Mouse (Mus musculus): Measurements from ENCODE around the gene Ncor2. TPM values are rescaled to one million over a fixed set of nuclear protein-coding genes. Genes with fewer than 3 reads are reported as not detected.
A peak's percentile ranks its signal among the peaks of the same experiment; 100 is the strongest.

The Ncor2 gene
- total and polyA plus RNA-seq, 2 experiments = 7.1 to 15.0 TPM

- TF ChIP-seq CTCF (IDR thresholded peaks at IDR 0.05; ENCODE audit: low read depth, low read length) = no peak
- TF ChIP-seq POLR2A (IDR thresholded peaks at IDR 0.05; ENCODE audit: extremely low read depth, insufficient read depth, low read length) = no peak
- WGBS = 9% methylated on average over 19 of the region's 19 CpGs
- DNase-seq (ENCODE audit: extremely low read depth, low read depth, low spot score) = peak; percentile 80
- Histone ChIP-seq H3K4me3 (ENCODE audit: insufficient read depth, low read depth, low read length) (peak overlapping the region; percentile 55), H3K27ac (replicated peaks; ENCODE audit: insufficient read depth, low read depth, low read length) (peak overlapping the region; percentile 98), H3K79me2 (ENCODE audit: control insufficient read depth, insufficient read depth, low read length) (peaks cover 57% of the 10 kb centered on the region), H3K36me3 (ENCODE audit: control insufficient read depth, insufficient read depth, low read length) (no peaks in the 10 kb centered on the region), H3K9ac (ENCODE audit: low read depth, low read length) (peak overlapping the region; percentile 77), H3K4me1 (ENCODE audit: control insufficient read depth, insufficient read depth, low read length) (peaks cover 35% of the 10 kb centered on the region), H3K27me3 (ENCODE audit: control insufficient read depth, insufficient read depth, low read length) (no peaks in the 10 kb centered on the region)
These were observed 38.8 kb downstream of the Ncor2 start for GRCm38 (mm10) chr5:125140151-125140699.

GRCm38 (mm10) chr5:125139669-125140068 lies 39.4 kb downstream of the Ncor2 start:
- TF ChIP-seq POLR2A (IDR thresholded peaks at IDR 0.05; ENCODE audit: extremely low read depth, insufficient read depth, low read length) = no peak
- no peak for TF ChIP-seq CTCF (IDR thresholded peaks at IDR 0.05; ENCODE audit: low read depth, low read length)
- Histone ChIP-seq H3K36me3 (ENCODE audit: control insufficient read depth, insufficient read depth, low read length) (no peaks in the 10 kb centered on the region), H3K4me3 (ENCODE audit: insufficient read depth, low read depth, low read length) (no peak overlapping the region; the same call in 1 of the 2 replicates), H3K9ac (ENCODE audit: low read depth, low read length) (no peak overlapping the region), H3K4me1 (ENCODE audit: control insufficient read depth, insufficient read depth, low read length) (peaks cover 41% of the 10 kb centered on the region), H3K27me3 (ENCODE audit: control insufficient read depth, insufficient read depth, low read length) (no peaks in the 10 kb centered on the region), H3K79me2 (ENCODE audit: control insufficient read depth, insufficient read depth, low read length) (peaks cover 61% of the 10 kb centered on the region), H3K27ac (replicated peaks; ENCODE audit: insufficient read depth, low read depth, low read length) (peak overlapping the region; percentile 98)
- DNase-seq (ENCODE audit: extremely low read depth, low read depth, low spot score) = no peak
- 65% methylated on average over 5 of the region's 5 CpGs for WGBS

GRCm38 (mm10) chr5:125138841-125139430 lies 40.1 kb downstream of the Ncor2 start:
- Histone ChIP-seq H3K27ac (replicated peaks; ENCODE audit: insufficient read depth, low read depth, low read length) (no peak overlapping the region), H3K4me3 (ENCODE audit: insufficient read depth, low read depth, low read length) (no peak overlapping the region), H3K4me1 (ENCODE audit: control insufficient read depth, insufficient read depth, low read length) (peaks cover 46% of the 10 kb centered on the region), H3K79me2 (ENCODE audit: control insufficient read depth, insufficient read depth, low read length) (peaks cover 62% of the 10 kb centered on the region), H3K36me3 (ENCODE audit: control insufficient read depth, insufficient read depth, low read length) (no peaks in the 10 kb centered on the region), H3K27me3 (ENCODE audit: control insufficient read depth, insufficient read depth, low read length) (no peaks in the 10 kb centered on the region), H3K9ac (ENCODE audit: low read depth, low read length) (no peak overlapping the region)
- 81% methylated on average over 13 of the region's 13 CpGs for WGBS
- TF ChIP-seq POLR2A (IDR thresholded peaks at IDR 0.05; ENCODE audit: extremely low read depth, insufficient read depth, low read length) (no peak), CTCF (IDR thresholded peaks at IDR 0.05; ENCODE audit: low read depth, low read length) (no peak)
- no peak for DNase-seq (ENCODE audit: extremely low read depth, low read depth, low spot score)

GRCm38 (mm10) chr5:125137672-125138285 lies 41.2 kb downstream of the Ncor2 start:
- 79% methylated on average over 18 of the region's 18 CpGs for WGBS
- Histone ChIP-seq H3K27me3 (ENCODE audit: control insufficient read depth, insufficient read depth, low read length) (no peaks in the 10 kb centered on the region), H3K36me3 (ENCODE audit: control insufficient read depth, insufficient read depth, low read length) (no peaks in the 10 kb centered on the region), H3K27ac (replicated peaks; ENCODE audit: insufficient read depth, low read depth, low read length) (no peak overlapping the region), H3K4me3 (ENCODE audit: insufficient read depth, low read depth, low read length) (no peak overlapping the region), H3K79me2 (ENCODE audit: control insufficient read depth, insufficient read depth, low read length) (peaks cover 63% of the 10 kb centered on the region), H3K9ac (ENCODE audit: low read depth, low read length) (no peak overlapping the region), H3K4me1 (ENCODE audit: control insufficient read depth, insufficient read depth, low read length) (peaks cover 46% of the 10 kb centered on the region)
- DNase-seq (ENCODE audit: extremely low read depth, low read depth, low spot score) = no peak
- TF ChIP-seq POLR2A (IDR thresholded peaks at IDR 0.05; ENCODE audit: extremely low read depth, insufficient read depth, low read length) (no peak), CTCF (IDR thresholded peaks at IDR 0.05; ENCODE audit: low read depth, low read length) (no peak)

- Histone ChIP-seq H3K4me1 (ENCODE audit: control insufficient read depth, insufficient read depth, low read length) (peaks cover 46% of the 10 kb centered on the region), H3K36me3 (ENCODE audit: control insufficient read depth, insufficient read depth, low read length) (no peaks in the 10 kb centered on the region), H3K4me3 (ENCODE audit: insufficient read depth, low read depth, low read length) (no peak overlapping the region), H3K9ac (ENCODE audit: low read depth, low read length) (no peak overlapping the region), H3K27me3 (ENCODE audit: control insufficient read depth, insufficient read depth, low read length) (no peaks in the 10 kb centered on the region), H3K79me2 (ENCODE audit: control insufficient read depth, insufficient read depth, low read length) (peaks cover 68% of the 10 kb centered on the region), H3K27ac (replicated peaks; ENCODE audit: insufficient read depth, low read depth, low read length) (no peak overlapping the region)
- no peak for TF ChIP-seq POLR2A (IDR thresholded peaks at IDR 0.05; ENCODE audit: extremely low read depth, insufficient read depth, low read length)
- 29% methylated on average over 14 of the region's 14 CpGs for WGBS
- peak; percentile 80 for DNase-seq (ENCODE audit: extremely low read depth, low read depth, low spot score)
These were observed 41.9 kb downstream of the Ncor2 start for GRCm38 (mm10) chr5:125136996-125137671.
